Mouse (Mus musculus): Measurements from ENCODE around the gene Nceh1. TPM values are rescaled to one million over a fixed set of nuclear protein-coding genes. Genes with fewer than 3 reads are reported as not detected.

Nceh1 gene
- 4.3 and 8.4 TPM in 2 replicates for total RNA-seq (2014; fragmentation: Nextera tagmentation)
- 6.4 and 16.3 TPM in 2 replicates for total RNA-seq (2017)

DNA sequence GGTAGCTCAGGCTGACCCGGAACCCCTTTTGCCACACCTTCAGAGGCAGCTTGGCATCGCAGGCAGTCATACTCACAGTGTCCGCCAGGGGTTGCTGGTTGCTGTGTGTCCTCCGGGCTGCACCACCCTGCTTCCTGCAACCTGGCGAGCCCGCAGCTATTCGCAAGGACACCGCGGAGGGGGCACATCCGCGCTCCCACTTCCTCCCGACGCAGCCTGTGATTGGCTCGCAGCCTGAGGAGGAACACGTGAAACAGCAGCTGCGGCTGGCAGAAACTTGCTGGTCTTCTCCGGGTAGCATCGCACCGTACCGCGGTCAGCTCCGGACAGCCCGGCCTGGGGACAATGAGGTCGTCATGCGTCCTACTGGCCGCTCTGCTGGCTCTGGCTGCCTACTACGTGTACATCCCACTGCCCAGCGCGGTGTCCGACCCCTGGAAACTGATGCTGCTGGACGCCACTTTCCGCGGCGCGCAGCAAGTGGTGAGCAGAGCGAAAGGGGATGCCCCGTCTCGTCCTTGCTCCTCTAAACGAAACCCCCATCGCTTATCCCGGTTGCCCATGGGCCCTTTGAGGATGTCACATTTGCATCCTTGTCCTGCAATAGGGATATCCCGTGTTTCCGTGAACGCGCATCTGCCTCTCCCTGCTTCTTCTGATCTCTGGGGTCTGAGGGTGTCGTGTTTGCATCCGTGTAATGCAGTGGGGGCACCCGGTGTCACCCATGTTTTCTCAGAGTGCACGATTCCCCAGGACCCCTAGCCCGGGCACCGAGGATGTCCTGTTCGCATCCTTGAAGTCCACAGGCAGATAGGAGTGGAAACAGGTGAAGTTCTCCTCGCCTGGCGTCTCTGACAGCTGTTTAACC lies at the start of gene Nceh1:
TSS of gene Nceh1 (plus strand) at position 233 of the 868 bp plus-strand sequence.
- ATAC-seq (replicated peaks; ENCODE audit: low FRiP score, low TSS enrichment, poor library complexity, severe bottlenecking), result peak; percentile 97

DNA sequence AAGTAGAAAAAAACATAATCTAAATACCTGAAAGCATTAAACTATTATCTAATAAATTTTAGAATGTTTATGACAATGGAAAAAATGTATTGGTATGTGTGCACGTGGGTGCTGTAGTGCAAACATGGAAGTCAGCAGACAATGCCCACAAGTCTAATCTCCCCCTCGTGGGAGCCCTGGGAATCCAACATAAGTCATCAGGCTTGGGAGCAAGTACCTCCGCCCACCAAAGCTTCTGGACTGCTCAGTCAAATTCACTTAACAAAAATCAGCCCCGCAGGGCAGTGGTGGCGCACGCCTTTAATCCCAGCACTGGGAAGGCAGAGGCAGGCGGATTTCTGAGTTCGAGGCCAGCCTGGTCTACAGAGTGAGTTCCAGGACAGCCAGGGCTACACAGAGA lies 42.7 kb upstream of the Nceh1 start:
- no peak for ATAC-seq (replicated peaks; ENCODE audit: low FRiP score, low TSS enrichment, poor library complexity, severe bottlenecking)

DNA sequence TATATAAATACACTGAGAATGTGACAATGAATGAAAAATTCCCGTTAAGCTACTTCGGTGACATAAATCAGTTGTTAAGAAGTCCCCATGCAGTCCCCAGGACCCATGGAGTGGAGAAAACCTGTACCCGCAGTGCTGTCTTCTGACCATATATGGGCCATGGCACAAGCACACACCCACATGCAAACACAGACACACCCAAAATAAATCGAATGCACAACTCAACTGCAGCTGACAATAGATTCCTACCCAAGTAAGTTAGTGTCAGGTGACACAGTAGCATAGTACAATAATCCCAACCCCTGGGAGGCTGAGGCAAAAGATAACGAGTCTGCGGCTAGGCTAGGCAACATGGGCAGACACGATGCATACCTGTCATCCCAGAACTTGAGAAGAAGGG lies 39.2 kb upstream of the Nceh1 start:
- ATAC-seq (replicated peaks; ENCODE audit: low FRiP score, low TSS enrichment, poor library complexity, severe bottlenecking), result 0 out of 2 replicates have a peak, but pooled peaks have one; percentile 22

DNA sequence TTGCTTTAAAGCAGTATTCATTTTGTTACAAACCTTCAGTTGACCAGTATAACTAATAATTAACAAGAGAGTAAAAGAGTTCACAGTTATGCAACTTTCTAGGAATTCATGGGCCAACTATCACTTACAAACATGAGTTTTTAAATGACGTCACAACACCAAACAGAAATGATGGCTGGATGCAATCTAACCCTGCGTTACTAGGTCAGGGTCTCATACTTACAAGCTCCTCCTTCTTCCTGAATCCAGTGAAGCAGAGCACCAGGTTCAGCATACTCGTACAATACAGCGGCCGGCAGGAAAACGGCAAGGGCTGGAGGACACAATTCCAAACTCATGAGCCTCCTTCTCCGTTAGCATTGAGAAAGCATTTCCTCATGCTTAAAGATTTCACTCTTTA lies 37.0 kb upstream of the Nceh1 start:
- ATAC-seq (replicated peaks; ENCODE audit: low FRiP score, low TSS enrichment, poor library complexity, severe bottlenecking), result no peak

DNA sequence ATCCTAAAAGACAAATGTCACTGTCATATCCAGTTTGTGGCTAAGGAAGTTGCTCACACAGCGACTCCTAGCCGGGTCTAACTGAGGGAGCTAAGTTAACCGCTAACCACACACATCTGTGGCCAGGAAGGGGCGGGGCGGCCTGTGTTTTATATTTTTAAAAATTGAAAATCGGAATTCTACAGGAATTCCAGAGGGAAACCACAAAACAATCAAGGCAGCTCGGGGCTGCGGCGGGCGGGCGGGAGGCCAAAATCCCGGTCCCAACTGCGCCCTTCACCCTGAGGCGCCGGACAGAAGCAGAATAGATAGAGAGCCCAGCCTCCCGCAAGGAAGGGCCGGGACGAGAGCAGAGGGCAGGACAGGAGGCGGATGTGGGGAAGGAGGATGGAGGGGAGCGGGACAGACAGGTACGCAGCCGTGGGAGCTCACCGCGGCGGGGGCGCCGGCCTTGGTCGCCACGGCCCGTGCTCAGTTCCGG lies 29.5 kb upstream of the Nceh1 start:
- ATAC-seq (replicated peaks; ENCODE audit: low FRiP score, low TSS enrichment, poor library complexity, severe bottlenecking), result peak; percentile 44

DNA sequence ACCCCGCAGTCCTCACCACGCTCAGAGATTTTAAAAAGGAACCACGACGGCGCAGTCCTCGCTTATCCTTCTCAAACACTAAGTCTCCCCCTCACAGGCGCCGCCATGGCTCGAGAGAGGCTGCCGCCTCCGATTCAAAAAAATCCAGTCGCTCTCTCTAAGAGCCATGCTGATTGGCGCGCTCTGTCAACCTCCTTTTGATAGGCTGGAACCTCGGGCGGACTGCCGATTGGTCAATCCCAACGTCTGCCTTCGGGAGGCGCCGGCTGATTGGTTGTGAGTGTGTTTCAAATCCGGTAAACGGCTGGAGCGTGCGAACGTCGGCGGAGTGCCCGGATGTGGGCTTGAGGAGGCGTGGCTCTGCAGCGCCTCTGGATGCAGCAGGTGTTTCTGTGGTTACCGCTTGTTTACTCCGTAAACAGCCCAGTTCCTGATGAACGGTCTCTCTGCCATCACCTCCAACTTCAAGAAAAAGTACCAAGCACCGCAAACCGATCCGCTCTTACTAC lies 29.0 kb upstream of the Nceh1 start, which contains the start of gene Ect2:
TSS of gene Ect2 (minus strand) at position 178 of the 509 bp plus-strand sequence.
- ATAC-seq (replicated peaks; ENCODE audit: low FRiP score, low TSS enrichment, poor library complexity, severe bottlenecking), result peak; percentile 98

DNA sequence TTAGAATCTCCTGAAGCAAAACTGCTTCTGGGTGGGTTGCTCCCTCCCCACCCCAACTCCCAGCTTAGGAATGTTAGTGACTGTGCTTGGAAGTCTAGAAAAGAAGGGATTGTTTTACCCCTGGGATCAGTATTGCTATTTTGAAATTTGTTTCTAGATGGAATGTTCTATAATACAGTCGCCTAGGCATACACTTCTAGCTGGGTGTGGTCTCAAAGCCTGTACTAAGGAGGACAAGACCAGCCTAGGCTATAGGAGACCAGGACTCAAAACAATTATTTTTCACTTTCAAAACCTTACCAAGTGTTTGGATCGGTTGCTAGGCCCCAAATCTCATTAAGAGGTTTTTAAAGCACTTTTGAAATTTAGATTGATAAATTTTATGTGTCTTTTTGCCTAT lies 28.5 kb upstream of the Nceh1 start:
- no peak for ATAC-seq (replicated peaks; ENCODE audit: low FRiP score, low TSS enrichment, poor library complexity, severe bottlenecking)

DNA sequence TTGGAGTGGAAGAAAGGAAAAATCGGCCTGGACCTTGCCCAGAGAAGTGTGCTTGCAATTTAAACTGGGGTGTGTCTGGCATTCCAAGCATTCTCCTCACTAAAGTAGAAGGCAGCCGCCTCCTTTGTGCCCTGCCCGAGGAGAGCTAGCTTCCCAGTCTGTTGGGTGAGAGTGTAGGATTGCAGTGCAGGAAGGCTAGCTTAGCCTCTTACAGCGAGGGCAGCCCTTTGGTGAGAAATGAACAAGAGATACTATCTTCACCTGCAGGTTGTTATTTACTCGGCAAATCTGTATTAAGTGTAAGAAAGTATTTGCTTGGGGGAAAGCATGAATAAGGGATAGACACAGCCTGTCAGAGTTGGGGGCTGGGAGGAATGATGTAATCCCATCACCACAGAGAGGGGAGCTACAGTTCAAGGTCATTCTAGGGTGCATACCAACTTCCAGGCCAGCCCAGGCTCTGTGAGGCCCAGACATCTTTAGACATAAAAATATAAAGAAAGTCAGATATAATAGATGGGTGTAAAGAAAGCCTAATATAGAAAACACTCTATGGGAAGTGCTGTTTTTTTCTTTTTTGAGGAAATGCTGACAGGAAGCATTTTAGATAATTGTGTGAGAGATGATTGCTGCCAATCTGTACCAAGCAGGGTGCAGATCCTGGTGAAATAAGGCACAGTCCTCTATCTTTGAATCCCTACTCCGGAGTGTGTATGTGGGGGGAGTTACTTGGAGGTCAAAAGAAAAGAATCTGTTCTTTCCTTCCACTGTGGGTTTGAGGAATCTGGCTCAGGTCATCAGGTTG lies 27.5 kb upstream of the Nceh1 start:
- ATAC-seq (replicated peaks; ENCODE audit: low FRiP score, low TSS enrichment, poor library complexity, severe bottlenecking), result no peak

DNA sequence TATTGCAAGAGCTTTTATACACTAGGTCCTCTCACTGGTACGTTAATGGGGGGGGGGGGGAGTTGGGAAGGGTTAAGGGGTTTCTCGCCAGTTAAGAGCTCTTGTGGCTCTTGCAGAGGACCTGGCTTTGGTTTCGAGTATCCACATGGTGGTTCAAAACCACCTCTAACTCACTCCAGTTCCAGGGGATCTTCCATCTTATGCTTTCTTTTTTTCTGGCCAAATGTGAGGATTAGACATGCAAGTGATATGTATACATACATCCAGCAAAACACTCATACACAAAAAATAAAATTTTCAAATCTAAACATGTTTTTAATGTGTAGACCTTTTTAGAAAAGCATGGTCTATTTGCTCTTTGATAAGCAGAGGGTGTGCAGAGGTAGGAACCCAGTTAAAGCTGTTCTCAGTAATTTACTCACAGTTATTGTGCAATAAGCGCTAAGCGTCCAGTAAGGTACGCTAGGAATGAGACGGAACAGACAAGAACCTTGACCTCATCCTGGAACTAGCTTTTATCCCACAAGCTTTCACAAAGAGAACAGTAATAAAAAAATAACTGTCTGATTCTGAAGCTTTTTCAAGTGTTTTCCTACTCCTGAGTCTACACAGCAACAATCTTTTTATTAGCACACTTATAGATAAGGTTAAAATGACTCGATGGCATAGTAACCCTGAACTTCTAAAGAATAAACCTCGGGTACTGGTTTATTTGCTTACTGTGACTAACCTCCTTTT lies 26.7 kb upstream of the Nceh1 start:
- no peak for ATAC-seq (replicated peaks; ENCODE audit: low FRiP score, low TSS enrichment, poor library complexity, severe bottlenecking)

DNA sequence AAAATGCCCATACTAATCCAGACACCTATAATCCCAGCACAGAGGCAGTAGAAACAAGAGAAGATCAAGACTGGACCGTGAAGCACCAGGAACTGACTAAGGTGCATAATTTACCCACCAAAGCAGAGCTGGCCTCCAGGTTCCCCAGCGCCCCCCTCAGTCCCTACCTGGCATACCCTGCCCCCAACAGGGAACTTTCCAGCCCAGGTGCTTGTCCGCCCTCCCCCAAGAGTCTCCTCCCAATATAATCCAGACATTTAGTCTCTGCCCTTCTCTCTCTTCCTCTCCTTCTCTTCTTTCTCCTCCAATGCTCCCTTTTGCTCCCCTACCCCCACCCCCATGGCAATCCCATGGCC lies 26.2 kb upstream of the Nceh1 start:
- no peak for ATAC-seq (replicated peaks; ENCODE audit: low FRiP score, low TSS enrichment, poor library complexity, severe bottlenecking)

DNA sequence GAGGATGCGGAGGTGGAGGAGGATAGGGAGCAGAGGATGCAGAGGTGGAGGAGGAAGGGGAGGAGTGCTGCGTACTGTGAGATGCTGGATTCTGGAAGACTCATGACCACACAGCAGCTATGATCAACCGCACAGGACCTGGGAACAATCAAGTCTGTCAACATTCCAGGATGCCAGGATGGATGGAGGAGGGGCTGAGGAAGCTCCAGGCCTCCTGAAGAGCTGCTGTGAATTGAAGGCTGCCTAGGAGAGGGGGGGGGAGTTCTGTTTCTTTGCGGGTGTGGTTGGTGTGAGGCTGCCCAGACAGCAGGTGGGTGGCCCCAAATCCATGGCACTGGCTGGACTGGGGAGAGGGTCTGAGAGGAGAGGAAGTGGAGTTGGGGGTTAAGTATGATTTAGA lies 23.9 kb upstream of the Nceh1 start:
- ATAC-seq (replicated peaks; ENCODE audit: low FRiP score, low TSS enrichment, poor library complexity, severe bottlenecking), result no peak

DNA sequence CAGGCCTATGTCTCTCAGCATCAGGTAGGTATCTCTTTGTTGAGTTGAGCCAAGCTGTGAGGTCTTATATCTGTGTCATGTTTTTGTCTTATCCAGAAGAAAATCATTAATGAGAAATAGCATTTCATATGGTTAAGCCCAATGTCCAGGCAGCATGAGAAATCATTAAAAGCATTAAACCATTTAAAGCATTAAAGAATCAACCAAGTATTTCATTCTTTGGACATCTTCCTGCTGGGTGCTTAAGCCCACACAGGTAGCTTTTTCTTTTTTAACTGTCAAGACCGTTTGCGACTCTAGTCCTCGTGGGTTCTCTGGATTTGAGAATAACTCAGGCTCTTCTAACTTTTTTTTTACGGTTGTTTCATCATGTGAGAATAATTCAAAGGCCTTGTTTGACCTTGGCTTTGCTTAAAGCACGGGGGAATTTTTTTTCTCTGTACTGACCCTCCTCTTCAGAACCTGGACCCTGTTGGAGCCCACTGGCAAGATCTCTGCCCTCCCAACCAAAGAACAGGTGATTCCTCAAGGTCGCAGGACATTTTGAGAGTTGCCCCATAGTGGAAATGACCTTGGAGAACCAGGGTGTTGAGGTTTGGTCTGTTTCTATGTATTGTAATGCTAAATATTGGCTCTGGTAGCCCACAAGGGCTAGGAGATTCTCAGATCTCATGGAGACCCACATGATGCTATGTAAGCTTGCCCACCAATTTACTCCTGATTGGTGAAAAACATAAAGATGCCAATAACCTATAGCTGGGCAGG lies 20.9 kb upstream of the Nceh1 start:
- ATAC-seq (replicated peaks; ENCODE audit: low FRiP score, low TSS enrichment, poor library complexity, severe bottlenecking), result no peak

DNA sequence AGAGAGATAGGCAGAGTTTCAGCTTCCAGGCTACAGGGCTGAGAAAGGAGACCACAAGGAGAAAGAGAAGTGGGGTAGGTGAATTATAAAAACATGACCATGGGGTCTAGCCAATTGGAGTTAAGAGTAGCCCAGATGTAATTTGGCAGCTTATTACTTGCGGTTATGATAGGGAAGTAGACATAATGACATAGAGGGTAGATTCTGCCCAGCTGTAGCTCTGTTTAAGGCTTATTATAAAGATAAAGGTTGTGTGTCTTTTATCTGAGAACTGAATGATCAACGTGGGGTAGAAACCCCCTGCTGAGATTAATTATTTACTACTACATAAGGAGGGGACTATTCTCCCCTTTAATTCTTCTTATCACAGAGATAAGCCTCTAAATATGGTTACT lies 20.4 kb upstream of the Nceh1 start:
- peak; percentile 50 for ATAC-seq (replicated peaks; ENCODE audit: low FRiP score, low TSS enrichment, poor library complexity, severe bottlenecking)

DNA sequence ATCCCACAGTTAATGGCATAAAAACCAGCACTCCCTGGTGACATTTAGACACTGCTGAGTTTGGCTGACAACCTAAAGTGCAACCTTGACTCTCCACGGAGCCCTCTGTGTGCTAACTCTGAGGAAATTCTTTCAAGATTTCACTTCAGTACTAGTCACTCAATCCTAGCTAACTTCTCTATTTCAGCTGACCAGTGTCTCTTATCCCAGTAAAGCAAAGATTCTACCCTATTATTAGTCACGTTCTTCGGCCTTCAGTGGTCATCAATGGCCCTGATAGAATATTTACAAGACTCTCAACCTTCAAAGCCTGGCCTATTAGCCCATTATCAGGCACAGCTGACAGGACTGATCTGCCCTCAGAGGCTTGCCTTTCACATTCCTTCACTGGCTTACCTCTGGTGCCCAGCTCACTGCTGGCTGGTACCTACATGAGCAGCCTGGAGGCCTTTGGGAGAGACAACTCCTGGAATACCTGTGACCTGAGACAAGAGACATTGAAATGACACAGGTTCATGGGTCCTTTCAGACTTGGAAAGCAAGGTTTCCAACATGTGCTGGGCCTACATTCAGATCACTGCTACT lies 17.2 kb upstream of the Nceh1 start:
- ATAC-seq (replicated peaks; ENCODE audit: low FRiP score, low TSS enrichment, poor library complexity, severe bottlenecking), result no peak

DNA sequence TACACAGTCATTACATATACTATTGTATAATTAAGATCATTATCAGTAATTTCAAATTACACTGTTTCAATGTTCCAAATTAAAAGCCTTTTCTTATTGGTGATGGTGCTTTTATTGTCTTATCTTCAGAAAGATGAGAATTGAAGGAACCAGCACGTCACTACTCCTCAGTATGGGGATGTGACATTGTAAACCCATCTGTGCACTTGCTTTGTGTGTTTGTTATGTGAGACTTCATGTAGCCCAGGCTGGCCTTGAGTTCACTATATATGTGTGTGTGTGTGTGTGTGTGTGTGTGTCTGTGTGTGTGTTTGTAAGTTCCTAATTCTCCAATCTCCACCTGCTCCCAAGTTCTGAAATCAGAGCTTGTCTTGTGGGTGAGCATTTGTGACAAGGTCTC lies 12.5 kb upstream of the Nceh1 start:
- ATAC-seq (replicated peaks; ENCODE audit: low FRiP score, low TSS enrichment, poor library complexity, severe bottlenecking), result no peak

DNA sequence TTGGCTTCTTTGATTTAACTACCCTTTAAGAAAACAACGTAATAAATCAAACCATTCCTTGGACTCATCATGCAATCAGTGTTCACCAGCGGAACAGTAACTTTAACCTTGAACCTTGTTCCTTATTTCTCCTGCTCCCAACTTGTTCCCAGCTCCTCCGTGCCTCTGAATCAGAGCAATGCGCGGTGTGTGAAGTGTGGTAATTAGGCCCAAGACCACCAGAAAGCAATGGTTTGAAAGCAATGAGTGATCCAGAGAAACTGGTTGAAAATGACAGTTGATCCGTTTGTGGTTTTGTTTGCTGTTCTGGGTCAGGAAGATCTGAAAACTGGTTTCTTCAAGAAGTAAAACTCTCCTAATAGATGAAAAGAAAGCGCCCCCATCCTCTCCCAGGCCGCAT lies 3.1 kb upstream of the Nceh1 start:
- no peak for ATAC-seq (replicated peaks; ENCODE audit: low FRiP score, low TSS enrichment, poor library complexity, severe bottlenecking)

DNA sequence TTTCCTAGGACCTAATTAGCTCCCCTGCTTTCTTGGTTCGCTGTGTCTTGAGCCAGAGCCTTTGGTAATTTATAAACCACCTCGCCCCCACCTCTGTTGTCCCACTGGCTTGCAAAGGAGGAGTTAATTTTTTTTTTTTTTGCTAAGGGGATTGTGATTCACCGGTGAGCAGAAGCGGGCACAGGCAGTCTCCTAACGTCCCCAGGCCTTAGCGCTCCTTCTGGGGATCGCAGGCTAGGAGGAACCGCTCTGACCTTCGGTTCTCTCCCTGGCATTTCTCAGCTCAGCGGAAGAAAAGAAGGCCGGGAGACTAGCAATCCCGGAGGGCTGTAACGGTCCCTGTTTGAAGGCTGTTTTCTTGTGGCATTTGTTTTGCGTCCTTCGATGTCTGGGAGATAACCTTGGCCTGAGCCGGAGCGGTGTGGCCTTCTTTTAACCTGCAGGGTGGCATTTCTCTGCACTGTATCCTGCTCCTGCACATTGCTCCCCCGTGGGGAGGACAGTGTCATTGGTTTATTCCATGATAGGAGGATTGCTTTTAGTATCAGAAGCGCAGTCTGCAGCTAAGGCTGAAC lies 923 bp downstream of the Nceh1 start:
- peak; percentile 65 for ATAC-seq (replicated peaks; ENCODE audit: low FRiP score, low TSS enrichment, poor library complexity, severe bottlenecking)

DNA sequence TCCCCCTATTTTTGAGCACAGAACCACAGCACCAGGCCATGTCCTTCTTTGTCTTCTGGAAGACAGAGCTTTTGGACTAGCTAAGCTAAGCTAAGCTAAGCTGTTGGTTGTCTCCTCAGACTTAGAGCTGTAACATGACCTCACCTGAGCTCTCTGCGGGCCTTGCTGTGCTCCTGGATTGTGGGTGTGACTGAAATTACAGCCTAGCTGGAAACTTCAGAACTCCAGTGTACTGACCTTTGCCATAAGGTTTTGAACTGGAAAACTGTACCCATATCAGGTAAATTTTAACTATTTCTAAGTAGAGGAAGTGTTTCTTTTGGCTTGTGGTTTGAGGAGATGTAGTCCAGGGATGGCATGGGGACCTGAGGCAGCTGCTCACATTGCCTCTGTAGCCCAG lies 5.6 kb downstream of the Nceh1 start:
- no peak for ATAC-seq (replicated peaks; ENCODE audit: low FRiP score, low TSS enrichment, poor library complexity, severe bottlenecking)

All from megakaryocyte-erythroid progenitor cell, adult 5-6 weeks (primary cell).